Mouse (Mus musculus) cerebellum, postnatal 10 days (tissue): ENCODE results near the gene C1qtnf2.

Experiments used
- DNase-seq, 2 experiments: peaks; one replicate each; pipeline ENCODE4 v3.0.0; 2021; ENCODE audit warnings: mixed read lengths in 2 of 2

The C1qtnf2 gene

GRCm38 (mm10) chr11:43537074-43537473 lies 63.0 kb downstream of the C1qtnf2 start:
- DNase-seq, result no peak

DNA sequence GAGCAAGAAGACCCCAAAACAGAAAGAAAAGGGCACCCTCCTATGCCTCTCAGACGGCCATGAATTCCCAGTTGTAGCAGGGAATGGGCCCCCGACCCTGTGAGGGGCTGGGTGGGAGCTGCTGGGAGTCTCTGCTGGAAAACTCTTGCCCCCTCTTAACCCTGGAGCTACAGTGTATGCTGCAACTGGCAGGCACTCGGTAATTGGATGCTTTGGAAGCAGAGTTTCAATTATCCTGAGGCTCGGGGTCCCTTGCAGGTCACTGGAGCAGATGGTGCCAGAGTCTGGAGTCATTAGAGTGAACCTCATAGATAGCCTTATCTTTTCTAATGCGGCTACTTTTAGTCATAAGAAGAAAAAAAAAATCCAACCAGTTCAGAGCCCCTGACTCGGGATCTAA lies 65.8 kb downstream of the C1qtnf2 start:
- no peak for DNase-seq
